Mouse (Mus musculus): ENCODE results near the gene Laptm5.
A peak's percentile ranks its signal among the peaks of the same experiment; 100 is the strongest.

Laptm5 gene

DNA sequence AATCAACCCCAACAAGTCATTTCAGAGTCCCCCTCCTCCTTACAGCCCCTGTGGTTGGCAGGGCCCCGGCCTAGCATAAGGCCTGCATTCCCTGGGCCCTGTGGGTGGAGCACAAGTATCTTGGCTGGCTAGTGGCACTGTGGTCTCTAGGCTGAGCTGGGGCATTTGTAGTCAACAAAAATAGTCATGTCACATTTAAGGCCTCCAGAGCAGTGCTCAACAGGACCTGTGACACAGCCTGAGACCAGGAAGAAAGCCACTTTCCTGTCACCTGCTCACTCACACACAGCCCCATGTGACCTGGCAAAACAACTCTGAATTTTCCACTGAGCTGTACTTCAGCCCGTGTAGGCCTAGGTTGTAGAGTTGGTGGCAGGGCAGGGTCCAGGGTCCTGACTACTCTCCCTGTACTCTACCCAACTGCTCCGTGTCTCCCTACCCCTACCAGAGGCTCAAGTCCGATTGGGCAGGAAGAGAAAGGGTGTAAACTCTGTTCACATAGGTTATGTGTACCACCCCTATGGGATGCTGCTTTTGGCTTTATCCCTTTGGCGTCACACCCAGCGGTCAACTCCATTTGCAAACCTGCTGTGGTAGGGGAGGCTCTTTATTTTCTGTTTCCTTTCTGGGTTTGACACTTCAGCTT lies 13.0 kb upstream of the Laptm5 start:
- DNase-seq (ENCODE audit: low spot score in 2 of 2): no peak

DNA sequence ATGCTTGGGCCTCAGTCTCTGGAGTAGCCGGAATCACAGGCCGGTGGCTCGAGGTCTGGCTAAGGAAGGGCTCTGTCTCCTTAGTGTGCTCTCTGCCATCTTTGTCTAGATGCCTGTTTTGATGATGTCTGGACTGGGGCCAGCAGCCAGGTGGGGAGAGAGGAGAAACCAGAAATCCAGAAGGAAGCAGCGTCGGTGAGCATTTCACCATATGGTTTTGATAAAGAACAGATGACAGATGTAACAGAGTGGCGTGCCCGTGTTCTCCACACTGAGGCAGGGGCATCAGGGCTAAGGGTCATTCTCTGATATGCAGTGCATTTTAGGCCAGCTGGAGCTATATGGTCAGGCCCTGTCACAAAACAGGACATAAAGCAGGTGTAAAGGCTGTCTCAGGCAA lies 12.2 kb upstream of the Laptm5 start:
- no peak for DNase-seq (ENCODE audit: low spot score in 2 of 2)

DNA sequence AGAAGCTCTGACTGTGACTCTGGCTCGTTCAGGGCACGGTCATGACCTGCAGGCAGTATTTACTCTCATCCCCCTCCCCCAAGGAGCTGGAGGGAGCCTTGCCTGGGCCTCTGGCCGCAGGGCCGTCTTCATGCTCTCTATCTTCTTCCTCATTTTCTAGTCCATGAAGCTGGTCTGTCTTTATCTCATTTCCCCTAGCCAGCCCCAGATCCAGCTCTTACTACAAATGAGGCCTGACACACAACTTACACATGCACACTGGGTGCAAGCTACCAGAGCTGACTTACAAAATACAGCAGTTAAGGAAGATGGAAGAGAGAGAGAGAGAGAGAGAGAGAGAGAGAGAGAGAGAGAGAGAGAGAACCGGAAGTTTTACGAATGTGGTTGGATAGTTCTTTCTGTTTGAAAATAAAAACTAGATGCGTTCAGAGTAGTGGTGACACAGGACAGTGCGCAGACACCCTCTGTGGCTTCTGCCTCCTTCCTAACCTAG lies 10.6 kb upstream of the Laptm5 start:
- DNase-seq (ENCODE audit: low spot score in 2 of 2): no peak

DNA sequence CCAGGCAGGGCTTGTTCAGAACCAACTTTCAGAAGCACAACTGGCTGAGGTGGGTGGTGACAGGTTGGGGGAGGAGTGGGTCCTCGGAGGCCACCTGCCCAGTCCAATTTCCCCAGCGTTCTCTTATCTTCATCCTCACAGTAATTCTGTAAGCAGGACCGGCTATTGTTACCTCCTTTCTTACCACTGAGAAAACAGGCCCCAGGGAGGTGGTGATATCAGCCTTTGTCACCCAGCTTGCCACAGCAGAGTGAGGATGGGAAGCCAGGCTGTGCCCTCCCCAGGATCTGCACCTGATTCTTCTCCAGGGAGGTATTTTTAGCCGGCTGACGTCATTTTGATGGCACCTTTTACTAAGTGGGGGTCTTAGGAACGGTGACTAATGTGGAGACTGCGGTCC lies 7.9 kb upstream of the Laptm5 start:
- no peak for DNase-seq (ENCODE audit: low spot score in 2 of 2)

DNA sequence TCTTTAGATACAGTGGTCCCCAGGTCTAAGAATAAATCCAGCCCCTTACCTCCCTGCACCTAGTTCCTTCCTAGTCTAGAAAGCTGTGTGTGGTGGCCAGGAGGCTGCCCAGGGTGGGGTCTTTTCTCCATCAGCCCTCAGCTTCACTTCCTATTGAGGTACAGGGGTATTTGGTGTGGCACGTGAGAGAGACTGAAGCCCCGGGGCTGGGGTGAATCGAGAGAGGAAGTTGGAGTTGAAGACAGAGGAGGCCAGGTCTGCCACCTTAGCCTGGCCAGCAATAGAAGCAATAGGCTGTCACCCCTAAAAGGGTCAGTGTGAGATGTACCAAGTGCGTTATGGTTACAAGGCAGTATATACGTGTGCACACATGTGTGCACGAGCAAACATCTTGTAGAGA lies 7.0 kb upstream of the Laptm5 start:
- DNase-seq (ENCODE audit: low spot score in 2 of 2): no peak

DNA sequence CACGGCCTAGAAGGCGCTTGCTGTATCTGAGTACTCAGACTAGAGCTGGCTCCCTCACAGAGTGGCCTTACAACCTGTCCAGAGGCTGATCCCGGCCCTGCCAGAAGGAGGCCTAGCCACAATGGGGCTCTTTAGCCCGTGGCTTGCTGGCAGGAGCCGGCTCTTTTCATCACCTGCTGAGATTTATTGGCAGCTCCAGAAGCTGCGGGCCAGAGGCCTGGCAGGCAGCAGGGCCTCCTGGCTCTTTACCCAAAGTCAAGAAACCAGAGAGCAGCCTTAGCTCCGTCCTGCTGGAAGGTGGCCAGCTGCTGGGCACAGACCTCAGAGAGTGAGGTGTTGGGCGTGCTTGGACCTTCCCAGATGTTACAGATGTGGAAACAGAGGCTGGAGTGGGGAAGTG lies 6.6 kb upstream of the Laptm5 start:
- no peak for DNase-seq (ENCODE audit: low spot score in 2 of 2)

DNA sequence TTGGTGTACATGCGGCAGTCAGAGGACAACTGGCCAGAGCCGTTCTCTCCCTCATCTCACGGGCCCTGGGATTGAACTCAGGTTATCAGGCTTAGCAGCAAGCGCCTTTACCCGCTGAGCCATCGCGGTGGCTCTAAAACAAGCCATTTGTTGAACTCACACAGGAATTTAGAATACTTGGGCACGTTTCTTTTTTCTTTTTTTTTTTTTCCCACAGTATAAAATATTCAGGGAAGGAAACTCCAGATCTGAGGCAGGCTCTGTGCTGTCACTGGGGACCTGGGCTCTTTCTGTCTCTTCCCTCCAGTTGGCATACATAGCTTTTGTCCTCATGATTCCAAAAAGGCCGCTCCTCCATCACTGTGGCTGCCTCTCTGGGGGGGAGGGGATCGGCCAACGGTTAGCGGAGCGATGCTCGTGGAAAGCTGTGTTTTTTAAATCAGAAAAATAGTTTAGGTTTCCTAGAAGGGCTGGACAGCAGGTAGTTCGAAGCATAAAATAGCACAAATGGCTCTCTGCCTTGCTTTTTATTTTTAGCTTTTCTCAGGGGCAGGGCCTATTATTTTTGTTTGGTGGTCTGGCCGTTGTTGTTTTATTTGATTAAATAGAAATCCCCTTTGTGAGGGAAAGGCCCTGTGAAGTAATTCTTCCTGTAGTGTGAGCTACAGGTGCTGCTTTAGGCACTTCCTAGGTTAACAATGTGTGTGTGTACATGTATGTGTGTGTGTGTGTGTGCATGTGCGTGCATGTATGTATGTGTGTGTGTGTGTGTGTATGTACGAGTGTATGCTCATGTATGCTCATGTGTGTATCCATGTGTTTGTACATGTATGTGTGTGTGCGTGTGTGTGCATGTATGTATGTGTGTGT lies 5.5 kb upstream of the Laptm5 start:
- no peak for DNase-seq (ENCODE audit: low spot score in 2 of 2)

DNA sequence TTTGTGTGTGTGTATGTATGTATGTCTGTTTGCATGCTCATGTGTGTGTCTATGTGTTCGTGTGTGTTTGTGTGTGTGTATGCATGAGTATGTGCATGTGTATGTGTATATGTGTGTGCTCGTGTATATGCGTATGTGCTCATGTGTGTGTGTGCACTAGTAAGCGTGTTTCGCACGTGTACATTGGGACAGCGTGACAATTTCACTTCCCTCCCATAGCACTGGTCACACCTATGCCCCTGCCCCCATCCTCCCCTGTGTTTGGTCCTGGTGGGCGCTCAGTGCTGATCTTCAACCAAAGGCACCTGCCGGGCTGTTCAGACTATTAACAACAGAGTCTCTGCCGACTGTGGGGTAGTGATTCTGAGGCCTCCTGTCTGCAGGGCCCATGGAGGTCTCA lies 4.8 kb upstream of the Laptm5 start:
- no peak for DNase-seq (ENCODE audit: low spot score in 2 of 2)

DNA sequence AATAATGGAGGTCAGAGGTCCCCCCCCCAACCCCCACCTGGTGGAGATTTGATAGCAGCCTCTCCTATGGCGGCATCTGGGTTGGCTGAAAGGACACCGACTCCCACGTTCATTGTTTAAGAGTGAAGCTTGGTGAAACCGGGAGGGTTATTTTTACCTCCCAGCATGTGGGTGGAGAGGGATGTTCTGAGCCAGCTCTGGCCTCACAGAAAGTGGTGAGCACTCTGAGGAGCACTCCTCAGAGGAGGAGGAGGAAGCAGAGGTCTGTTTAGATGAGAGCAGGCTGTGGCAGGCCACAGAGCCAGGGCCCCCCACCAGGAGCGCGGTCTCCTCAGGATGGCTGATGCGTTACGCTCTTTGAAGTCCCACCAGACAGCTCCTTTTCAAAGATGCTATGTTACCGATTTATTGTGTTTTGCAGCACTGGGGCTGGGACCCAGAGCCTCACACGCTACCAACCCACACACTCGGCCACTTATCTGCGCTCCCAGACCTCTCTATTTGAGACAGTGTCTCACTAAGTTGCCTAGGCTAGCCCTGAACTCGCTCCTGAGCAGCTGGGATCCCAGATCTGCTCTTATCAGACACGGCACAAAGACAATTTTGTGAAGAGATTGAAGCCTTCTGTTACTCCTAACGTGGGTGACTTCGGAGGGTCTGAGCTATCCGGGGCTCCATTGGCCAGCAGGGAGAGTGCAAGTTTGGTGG lies 3.6 kb upstream of the Laptm5 start:
- no peak for DNase-seq (ENCODE audit: low spot score in 2 of 2)

DNA sequence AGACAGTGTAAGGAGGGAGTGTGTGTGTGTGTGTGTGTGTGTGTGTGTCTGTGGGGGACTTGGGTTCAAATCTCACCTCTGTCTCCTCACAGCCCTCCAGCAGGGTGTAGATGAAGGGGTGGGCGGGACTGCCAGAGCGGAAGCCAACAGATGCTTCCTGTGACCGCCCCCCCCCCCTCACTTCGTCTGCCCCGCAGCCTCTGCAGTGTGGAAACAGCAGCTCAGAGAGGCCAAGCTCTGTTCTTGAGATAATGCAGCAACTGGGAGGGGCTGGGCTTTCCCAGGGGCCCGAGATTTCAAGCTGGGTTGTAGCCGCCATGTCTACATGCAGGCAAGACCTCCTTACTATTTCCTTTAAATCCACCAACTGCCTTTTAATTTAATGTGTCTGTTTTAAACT lies 2.3 kb upstream of the Laptm5 start:
- no peak for DNase-seq (ENCODE audit: low spot score in 2 of 2)

DNA sequence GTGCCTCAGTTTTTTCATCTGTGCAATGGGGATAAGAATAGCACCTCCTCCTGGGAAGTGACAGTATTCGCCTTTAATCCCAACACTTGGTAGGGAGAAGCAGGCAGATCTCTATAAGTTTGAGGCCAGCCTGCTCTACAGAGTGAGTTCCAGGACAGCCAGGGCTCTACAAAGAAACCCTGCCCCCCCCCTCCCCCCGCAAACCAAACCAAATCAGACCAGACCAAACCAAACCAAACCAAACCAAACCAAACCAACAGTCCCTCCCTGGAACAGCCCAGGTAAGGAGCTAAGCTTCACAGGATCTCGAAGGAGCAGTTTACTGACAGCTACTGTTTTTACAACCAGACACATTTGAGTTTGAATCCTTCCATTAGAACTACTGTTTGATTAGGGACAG lies 299 bp upstream of the Laptm5 start:
- no peak for DNase-seq (ENCODE audit: low spot score in 2 of 2)

DNA sequence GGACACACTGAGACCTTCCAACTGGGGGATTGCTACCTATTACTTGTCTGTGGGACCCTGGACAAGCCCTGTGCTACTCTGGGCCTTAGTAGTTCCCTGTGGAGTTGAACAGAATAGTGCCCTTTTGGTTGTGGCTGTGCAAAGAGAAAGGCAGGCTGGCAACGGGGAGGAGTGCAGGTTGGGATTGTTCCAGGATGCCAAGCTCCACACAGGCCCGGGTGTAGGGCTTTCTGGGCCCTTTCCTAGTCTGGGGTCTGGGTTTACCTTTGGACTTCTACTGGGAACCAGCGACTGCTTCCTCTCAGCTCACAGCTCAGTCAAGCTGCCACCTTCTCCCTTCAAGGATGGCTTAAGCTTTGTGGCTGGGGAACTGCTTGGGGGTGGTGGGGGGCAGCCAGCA lies 586 bp downstream of the Laptm5 start:
- DNase-seq (ENCODE audit: low spot score in 2 of 2): no peak

DNA sequence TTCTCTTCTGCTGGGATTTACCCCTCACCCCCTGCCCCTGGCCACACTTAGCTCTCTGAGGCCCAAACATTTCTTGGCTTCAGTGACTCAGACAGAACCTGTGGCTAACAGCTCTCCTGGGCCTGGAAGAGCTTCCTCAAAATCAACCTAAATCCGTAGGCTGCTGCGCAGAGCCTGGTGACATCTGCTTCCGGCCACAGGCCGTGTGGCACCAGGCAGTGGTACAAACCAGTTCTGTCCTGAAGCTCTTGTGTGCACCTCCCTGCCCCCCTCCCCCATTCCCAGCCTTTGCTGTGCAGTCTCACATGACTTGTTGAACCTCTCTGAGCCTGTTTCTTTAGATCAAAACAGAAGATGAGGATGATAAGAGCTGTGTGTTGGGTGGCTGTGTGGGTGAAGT lies 1.1 kb downstream of the Laptm5 start:
- peak in 1 of 2 experiments; percentile 30 for DNase-seq (ENCODE audit: low spot score in 2 of 2)

DNA sequence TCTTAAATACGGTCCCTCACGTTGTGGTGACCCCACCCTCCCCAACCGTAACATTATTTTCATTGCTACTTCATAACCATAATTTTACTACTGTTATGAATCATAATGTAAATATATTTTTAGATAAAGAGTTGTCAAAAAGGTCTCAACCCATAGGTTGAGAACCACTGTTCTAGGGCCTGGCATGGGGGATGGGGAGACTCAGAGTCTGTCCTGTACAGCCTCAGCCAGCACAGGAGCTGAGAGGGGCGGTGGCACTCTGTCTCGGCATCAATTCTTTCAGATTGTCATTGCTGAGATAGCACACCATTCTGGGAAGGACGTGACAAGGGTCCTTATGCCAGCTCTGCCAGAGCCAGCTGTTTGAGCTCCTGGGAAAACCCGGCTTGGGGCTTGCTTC lies 1.6 kb downstream of the Laptm5 start:
- DNase-seq (ENCODE audit: low spot score in 2 of 2): no peak

DNA sequence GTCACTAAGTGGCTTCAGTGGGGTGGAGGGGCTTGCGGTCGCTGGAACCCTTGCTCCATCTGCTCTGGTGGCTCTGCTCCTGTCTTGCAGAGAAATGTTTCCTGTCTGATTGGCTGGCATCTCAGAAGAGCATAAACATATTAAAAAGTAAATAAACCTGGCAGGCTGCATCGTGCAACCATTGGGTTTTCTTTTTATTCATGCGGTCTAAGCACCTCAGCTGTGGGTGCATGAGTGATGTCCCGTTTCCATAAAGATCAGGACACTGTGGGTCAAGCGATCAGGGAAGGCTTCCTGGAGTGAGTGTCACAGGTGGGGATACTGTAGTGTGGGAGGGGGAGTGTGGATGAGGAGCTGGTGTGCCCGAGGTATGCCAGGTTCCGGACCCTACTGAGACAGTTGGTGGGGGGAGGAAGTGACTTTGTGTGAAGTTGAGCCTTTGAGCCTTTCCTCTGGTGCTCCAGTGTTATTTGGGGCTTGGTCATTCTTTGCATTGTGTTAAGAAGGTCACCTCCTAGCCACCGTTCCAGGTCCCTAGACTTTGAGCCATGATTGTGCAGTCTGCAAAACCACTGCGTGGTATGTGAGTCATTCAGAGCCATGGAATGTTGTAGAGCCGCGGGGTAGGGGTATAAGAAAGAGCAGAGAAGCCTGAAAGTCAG lies 2.2 kb downstream of the Laptm5 start:
- no peak for DNase-seq (ENCODE audit: low spot score in 2 of 2)

DNA sequence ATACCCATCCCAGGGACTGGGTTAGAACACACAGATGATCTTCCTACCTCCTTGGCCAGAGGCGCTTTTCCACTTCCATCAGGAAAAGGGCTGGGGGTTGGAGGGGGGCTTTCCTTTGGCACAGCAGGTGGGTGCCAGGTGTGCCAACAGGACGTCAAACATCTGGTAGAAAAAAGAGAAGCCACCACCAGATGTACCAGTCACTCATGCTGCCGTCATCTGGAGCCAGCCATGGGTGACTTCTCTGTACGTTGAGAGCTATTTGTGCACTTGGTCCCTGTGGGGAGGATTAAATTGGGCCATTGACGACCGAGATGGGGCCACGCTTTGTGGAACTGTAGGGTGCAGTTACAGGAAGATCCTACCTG lies 2.7 kb downstream of the Laptm5 start:
- DNase-seq (ENCODE audit: low spot score in 2 of 2): peak in 1 of 2 experiments; percentile 38

DNA sequence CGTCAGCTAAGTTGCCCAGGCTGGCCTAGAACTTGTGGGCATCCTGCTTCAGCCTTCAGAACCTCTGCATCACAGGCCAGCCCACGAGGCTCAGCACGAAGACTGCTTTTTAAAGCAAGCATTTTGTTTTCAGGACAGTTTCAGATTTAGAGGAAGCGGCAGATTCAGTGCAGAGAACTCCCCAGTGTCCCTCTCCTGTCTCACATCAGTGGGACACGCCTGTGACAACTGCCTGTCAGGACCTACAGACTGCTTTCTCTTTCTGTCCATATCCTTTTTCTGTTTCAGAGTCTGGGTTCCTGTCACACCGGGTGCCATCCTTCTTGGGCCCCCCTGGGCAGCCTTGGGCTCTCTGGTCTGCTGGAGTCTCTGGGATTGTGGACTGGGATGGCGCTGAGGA lies 3.7 kb downstream of the Laptm5 start:
- no peak for DNase-seq (ENCODE audit: low spot score in 2 of 2)

DNA sequence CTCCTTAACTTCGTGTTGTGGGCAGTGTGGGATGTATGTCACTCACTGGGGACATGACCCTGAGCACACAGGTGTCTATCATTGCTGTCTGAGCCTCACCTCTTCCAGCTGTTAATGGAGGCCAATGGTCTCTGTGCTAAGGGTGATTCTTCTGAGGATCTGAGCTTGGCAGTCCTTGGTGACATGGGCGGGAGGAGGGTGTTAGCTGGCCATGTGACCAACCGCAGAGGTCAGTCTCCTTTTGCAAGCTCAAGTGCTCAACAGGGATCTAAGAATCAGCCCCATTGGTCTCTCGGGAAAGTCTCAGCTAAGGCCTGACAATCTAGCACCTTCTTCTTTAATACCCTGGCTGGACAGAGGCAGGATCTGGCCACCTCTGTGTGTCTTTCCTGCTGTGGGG lies 4.6 kb downstream of the Laptm5 start:
- no peak for DNase-seq (ENCODE audit: low spot score in 2 of 2)

DNA sequence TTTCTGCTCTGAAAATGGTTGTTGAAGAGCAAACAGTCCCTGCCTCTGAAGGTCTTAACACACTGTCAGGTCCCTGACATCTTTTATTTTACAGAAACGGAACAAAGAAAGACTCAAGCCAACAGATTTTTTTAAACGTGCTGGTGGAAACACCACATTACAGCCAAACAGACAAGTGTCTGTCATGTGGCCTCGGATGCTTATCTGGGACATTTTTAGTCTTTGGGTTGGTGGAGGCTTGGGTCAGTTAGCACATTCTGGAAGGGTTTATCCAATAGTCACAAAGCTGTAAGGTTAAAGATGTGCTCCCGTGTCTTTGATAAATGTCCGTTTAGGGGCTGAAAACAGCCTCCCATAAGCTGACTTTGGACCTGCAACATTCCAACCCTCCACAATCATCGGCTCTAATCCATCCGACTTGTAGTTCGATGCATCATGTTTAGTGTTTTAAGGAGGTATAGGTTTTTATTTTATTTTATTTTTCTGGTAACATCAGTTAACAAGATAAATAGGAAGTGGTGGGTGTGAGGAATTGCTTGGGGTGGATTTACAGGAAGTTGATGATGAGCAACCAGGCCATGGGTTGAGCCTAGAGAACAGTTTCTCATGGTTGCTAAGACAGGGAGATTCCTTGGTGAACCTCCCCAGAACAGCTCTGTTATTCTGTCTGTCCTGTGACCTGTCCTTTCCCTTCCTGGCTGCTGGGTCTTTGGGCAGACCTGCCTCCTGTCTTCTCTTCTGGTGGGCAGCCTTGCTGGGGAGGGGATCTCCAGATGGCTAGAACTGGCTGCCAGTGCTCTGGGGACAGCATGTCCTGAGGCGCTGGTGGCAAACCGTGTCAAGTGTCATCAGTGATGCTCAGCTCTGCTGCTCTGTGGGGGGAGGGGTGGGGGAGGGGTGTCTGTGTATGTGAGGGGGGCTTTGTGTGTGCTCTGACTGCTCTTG lies 6.2 kb downstream of the Laptm5 start:
- DNase-seq (ENCODE audit: low spot score in 2 of 2): no peak

DNA sequence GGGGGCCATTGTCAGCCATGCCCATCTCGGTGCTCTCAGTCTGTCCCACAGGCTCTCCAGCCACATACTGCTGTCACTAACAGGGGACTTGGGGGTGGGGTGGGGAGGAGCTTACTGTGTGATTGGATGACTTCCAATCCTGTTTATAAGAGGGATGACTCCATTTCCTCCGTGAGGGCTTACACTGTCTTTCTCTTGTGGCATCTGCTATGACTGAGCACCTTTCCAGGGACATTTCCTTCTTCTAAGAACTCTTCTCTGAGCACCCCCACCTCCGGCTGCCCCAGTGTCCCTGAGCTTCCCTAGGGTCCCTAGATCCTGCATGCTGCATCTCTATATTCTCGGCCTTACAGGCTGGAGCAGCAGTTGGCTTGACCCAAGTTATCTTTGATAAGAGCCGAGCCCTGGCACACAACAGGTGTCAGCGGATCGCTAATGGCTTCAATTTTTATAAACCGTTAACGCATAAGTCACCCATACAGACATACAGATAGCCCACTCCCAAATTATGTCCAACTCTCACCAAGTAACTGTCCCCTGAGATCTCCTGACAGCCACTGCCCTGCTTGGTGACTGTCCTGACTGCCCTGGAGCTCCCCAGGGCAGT lies 6.9 kb downstream of the Laptm5 start:
- DNase-seq (ENCODE audit: low spot score in 2 of 2): no peak

Data from spleen, postnatal 14 days (tissue).